Mouse (Mus musculus) B cell, adult 62 days (primary cell): Measurements from ENCODE around the gene Syne2. TPM values are rescaled to one million over a fixed set of nuclear protein-coding genes. Genes with fewer than 3 reads are reported as not detected.

Experiments
- total RNA-seq: library from RNA; stranded (reverse); gene quantifications from 4 replicates; pipeline ENCODE4 v1.2.4, GENCODE M21; 2023

Syne2 gene
- 16.6 to 20.7 TPM (median 20.3 TPM) in 4 replicates for total RNA-seq

GRCm38 (mm10) chr12:75817959-75818452, at the start of gene Syne2:
Gene Syne2 (plus strand): TSS chr12:75818134.

Other genes with a start within 250 kb of the Syne2 start
- 61.1 to 65.4 TPM (median 62.5 TPM) in 4 replicates for gene Ppp2r5e, start 221.9 kb upstream of the Syne2 start, total RNA-seq
- 4.0 to 4.5 TPM (median 4.3 TPM) in 4 replicates for gene Wdr89, start 148.6 kb upstream of the Syne2 start, total RNA-seq
- gene Sgpp1, start 82.4 kb upstream of the Syne2 start, total RNA-seq: 27.6 to 30.8 TPM (median 29.9 TPM) in 4 replicates